Mouse (Mus musculus): ENCODE data around the gene Ephb1.

Gene Ephb1

GRCm38 (mm10) chr9:102352186-102353055 lies 2.1 kb downstream of the Ephb1 start:
- no peak for DNase-seq (ENCODE audit: low spot score)

GRCm38 (mm10) chr9:102351721-102352120 lies 2.8 kb downstream of the Ephb1 start:
- no peak for DNase-seq (ENCODE audit: low spot score)

- DNase-seq (ENCODE audit: low spot score) = no peak
These were observed 3.3 kb downstream of the Ephb1 start for GRCm38 (mm10) chr9:102351221-102351620.

GRCm38 (mm10) chr9:102350696-102351095 lies 3.8 kb downstream of the Ephb1 start:
- no peak for DNase-seq (ENCODE audit: low spot score)

- DNase-seq (ENCODE audit: low spot score) = no peak
These were observed 4.4 kb downstream of the Ephb1 start for GRCm38 (mm10) chr9:102350076-102350475.

GRCm38 (mm10) chr9:102346801-102347200 lies 7.7 kb downstream of the Ephb1 start:
- DNase-seq (ENCODE audit: low spot score) = no peak

GRCm38 (mm10) chr9:102345474-102345873 lies 9.0 kb downstream of the Ephb1 start:
- DNase-seq (ENCODE audit: low spot score) = no peak

- DNase-seq (ENCODE audit: low spot score) = no peak
These were observed 9.4 kb downstream of the Ephb1 start for GRCm38 (mm10) chr9:102345047-102345446.

- DNase-seq (ENCODE audit: low spot score) = no peak
These were observed 10.2 kb downstream of the Ephb1 start for GRCm38 (mm10) chr9:102344086-102344930.

GRCm38 (mm10) chr9:102343061-102343460 lies 11.4 kb downstream of the Ephb1 start:
- no peak for DNase-seq (ENCODE audit: low spot score)

GRCm38 (mm10) chr9:102342026-102342425 lies 12.5 kb downstream of the Ephb1 start:
- no peak for DNase-seq (ENCODE audit: low spot score)

GRCm38 (mm10) chr9:102340768-102341167 lies 13.7 kb downstream of the Ephb1 start:
- DNase-seq (ENCODE audit: low spot score) = no peak

GRCm38 (mm10) chr9:102335571-102336282 lies 18.8 kb downstream of the Ephb1 start:
- no peak for DNase-seq (ENCODE audit: low spot score)

GRCm38 (mm10) chr9:102330266-102331060 lies 24.0 kb downstream of the Ephb1 start:
- no peak for DNase-seq (ENCODE audit: low spot score)

- DNase-seq (ENCODE audit: low spot score) = no peak
These were observed 26.8 kb downstream of the Ephb1 start for GRCm38 (mm10) chr9:102327625-102328150.

- DNase-seq (ENCODE audit: low spot score) = no peak
These were observed 39.1 kb downstream of the Ephb1 start for GRCm38 (mm10) chr9:102315436-102315835.

GRCm38 (mm10) chr9:102314795-102315194 lies 39.7 kb downstream of the Ephb1 start:
- no peak for DNase-seq (ENCODE audit: low spot score)

GRCm38 (mm10) chr9:102310431-102310830 lies 44.1 kb downstream of the Ephb1 start:
- DNase-seq (ENCODE audit: low spot score) = no peak

- DNase-seq (ENCODE audit: low spot score) = no peak
These were observed 45.2 kb downstream of the Ephb1 start for GRCm38 (mm10) chr9:102309278-102309677.

GRCm38 (mm10) chr9:102307656-102308055 lies 46.8 kb downstream of the Ephb1 start:
- DNase-seq (ENCODE audit: low spot score) = no peak
